Mouse (Mus musculus): ENCODE measurements at regions not wholly inside any gene's neighbourhood (a gene's known extent, or its start where the extent isn't known, plus 50 kb on each side); places are given as distances from the start of the nearest gene placed in this dataset.
A peak's percentile ranks its signal among the peaks of the same experiment; 100 is the strongest.

DNA sequence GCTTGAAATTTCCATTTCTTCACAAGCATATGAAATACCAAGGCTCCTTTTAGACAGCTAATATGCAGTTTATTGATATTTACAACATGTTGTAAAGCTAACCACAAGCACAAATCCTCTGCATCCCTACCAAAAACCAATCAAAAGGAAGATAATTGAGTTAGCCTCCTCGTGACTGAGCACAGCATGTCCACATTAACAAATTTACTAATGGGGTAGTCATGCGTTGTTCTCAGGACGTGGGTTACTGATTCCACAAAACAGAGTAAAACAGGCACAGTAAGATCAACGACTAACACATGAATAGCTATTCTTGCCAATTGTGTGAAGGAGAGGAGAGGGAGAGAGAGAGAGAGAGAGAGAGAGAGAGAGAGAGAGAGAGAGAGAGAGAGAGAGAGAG is 169.3 kb upstream of the Lyplal1 start:
- DNase-seq: no peak

- DNase-seq: no peak
Measured at GRCm38 (mm10) chr1:186277981-186278634, 161.0 kb upstream of the Lyplal1 start.

GRCm38 (mm10) chr1:186271436-186271835 is 154.3 kb upstream of the Lyplal1 start:
- DNase-seq: no peak

- no peak for DNase-seq
Measured at GRCm38 (mm10) chr1:186267317-186267716, 150.2 kb upstream of the Lyplal1 start.

DNA sequence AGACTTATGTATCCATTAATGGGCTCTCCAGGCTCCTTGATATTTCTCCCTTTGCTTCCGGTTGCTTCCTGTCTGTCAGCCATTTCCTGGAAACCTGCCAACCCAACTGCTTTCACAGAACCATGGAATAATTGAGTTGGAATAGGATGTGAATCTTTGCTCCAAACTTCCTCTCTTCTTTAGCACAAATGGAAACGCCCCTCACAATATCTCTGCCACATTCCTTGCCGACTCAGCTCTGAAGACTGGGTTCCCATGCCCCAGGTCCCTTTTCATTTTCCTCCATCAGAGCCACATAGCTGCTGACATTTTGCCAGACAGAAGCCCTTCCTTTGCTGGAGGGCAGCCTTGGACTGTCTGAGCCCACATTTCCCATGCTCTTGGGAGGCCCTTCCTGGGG is 147.5 kb upstream of the Lyplal1 start:
- DNase-seq: no peak

DNA sequence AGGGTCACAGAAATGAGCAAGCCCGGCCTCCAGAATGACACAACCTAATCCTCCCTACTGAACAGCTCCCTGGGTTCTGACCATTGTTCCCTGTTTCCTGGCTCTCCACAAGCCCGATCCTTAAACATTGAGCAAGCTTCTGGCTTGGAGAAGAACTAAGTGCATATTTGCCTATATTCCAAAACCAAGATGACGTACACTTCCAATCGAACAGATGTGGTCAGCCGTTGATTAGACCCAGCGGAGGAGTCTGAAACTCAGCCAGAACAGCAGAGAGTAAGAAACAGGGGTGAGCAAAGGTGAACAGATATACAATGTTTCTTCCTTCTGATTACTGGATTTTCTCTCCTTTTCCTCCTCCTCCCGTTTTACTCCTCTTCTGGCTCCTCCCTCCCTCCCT is 146.8 kb upstream of the Lyplal1 start:
- no peak for DNase-seq

DNA sequence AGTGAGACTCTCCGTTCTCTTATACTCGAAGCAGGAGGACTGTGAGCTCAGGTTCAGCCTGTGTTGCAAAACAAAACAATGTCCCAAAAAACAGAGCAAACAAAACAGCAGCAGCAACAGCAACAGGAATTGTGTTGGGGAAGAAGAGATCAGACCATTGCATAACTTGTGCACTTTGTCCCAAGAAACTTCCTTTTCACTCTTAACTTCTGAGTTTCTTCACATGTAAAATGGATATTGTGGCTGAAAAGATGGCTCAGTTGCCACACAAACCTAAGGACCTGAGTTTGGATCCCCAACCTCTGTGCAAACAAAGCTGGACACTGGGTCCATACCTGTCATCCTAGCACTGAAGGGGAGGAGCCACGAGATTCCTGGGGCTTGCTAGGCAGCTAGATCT is 146.1 kb upstream of the Lyplal1 start:
- DNase-seq: no peak

GRCm38 (mm10) chr1:186262040-186262439 is 144.9 kb upstream of the Lyplal1 start:
- no peak for DNase-seq

DNA sequence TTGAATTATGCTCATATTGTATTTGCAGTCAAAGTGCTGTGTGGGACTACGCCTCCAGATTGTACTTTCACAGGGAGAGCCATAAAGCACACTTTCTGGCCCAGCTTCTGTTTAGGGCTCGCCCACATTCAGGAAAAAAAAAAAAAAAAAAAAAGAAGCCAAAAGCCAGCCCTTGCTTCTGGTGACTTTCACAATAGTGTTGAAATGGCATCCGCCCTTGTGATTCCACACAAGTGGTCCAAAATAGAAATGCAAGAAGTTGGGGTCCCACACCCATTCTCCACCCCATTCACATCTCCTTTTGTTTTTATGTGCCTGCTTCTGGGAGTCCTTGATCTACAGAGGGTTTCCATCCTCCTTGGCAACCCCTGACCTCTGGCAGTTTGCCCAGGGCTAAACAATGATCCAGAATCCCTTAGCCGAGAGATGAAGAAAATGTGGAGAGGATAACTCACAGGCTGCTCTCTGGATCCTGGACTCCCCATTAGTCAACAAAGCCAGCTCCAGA is 144.3 kb upstream of the Lyplal1 start:
- DNase-seq: peak; percentile 26 to 32

- no peak for DNase-seq
Measured at GRCm38 (mm10) chr1:186257611-186258010, 140.5 kb upstream of the Lyplal1 start.

DNA sequence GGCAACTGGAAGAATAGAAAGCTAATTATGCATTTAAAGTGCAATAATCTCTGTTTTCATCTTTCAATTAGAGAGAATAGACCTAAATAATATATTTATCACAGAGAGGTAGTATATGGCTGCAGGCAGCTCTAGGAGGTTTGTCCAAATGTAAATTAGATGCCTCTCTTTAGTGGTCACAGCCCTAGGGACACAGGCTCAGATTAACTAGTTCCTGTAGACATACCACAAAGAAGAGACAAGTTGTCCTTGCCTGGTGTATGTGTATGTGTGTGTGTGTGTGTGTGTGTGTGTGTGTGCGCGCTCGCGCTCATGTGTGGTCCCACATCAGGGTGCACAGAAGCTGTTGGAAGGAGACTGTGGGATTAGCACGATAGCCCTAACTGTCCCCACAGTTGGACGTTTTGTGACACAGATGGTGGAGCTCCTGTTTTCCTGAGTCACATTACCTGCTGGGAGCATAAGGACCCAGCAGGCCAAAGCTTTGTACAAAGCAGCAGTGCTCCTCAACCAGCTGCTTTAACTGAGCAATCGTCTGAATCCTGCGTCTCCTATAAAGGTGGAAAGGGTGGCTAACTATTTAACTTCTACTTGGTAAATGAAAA is 138.5 kb upstream of the Lyplal1 start:
- no peak for DNase-seq

- no peak for DNase-seq
Measured at GRCm38 (mm10) chr1:186254500-186254899, 137.4 kb upstream of the Lyplal1 start.

- no peak for DNase-seq
Measured at GRCm38 (mm10) chr1:186252551-186252950, 135.4 kb upstream of the Lyplal1 start.

GRCm38 (mm10) chr1:186250316-186250715 is 133.2 kb upstream of the Lyplal1 start:
- no peak for DNase-seq

- DNase-seq: no peak
Measured at GRCm38 (mm10) chr1:186249214-186249613, 132.1 kb upstream of the Lyplal1 start.

- DNase-seq: no peak
Measured at GRCm38 (mm10) chr1:186245723-186246440, 128.8 kb upstream of the Lyplal1 start.

GRCm38 (mm10) chr1:186241112-186241511 is 124.0 kb upstream of the Lyplal1 start:
- no peak for DNase-seq

DNA sequence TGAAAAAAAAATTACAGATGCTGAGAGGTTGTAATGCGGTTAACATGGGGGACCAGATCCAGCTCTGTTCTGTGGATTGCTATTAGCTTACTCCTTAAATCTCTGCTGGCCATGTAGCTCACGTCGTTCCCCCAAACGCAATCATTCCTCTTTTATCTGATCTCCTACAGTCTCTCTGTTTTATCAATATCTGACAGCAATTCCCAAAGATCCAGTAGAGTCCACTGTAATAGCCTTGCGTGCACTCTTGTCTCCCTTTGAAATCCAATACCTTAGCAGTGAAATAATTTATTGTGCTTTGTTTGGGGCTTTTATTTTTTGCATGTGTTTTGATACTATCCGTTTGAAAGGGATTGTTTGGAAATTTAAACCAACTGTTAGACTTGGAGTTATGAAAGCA is 120.4 kb upstream of the Lyplal1 start:
- no peak for DNase-seq

- DNase-seq: no peak
Measured at GRCm38 (mm10) chr1:186236267-186237020, 119.3 kb upstream of the Lyplal1 start.

DNA sequence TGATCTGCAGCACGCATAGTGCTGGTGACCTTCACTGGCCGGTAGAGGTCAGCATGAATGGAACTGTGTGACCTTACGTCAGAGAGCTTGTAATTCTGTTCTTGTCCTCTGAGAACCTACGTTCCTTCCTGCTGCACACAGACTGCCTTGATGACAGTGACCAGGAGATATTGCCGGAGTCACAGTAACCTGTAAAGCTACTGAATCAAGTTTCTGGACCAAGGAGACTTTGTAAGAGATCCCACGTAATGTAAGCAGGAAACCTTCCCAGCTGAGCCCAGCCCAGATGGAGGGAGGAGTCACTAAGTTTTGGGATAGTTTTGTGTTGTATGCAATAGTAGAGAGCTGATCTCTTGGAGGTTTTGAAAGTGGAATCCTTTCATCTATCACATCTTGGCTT is 117.4 kb upstream of the Lyplal1 start:
- no peak for DNase-seq

DNA sequence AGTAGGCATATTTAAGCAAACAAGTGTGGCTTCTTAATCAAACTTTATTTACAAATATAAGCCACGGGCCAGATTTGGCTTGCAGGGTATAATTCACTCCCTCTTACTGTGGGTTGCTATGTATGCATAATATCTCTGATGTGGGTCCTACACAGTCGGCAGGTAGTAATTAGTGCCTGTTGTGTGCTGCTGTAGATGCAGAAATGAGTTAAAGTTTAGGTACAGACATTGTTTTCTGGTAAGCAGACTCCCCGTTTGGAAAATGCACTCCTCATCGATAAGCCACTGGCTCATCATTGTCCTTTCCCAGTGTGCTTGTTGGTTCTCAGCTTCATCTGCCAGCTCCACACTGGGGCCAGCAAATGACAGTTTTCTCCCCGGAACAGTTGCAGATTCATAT is 113.4 kb upstream of the Lyplal1 start:
- no peak for DNase-seq

- DNase-seq: no peak
Measured at GRCm38 (mm10) chr1:186229856-186230255, 112.7 kb upstream of the Lyplal1 start.

DNA sequence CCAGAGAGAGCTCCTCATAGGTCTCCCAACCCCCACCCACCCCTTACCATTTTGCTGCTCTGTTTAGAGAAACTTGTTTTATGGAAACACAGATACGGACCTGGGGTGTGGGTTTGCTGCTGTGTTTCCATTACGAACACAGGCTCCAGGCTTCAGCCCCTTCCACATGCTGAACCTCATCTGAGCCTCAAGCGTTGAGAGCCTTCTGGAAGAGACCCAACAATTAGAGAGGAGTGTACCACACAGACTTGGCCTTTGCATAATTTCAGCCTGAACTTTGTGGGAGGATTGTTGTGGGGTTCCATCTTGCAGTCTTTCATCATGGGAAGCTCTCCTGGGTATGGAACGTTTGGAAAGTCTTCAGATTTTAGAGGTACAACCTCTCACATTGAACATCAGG is 111.3 kb upstream of the Lyplal1 start:
- DNase-seq: no peak

Measured in layer of hippocampus, postnatal 36 days (tissue).